In genomic region chr1:55130943-55131401, GRCm38 (mm10) we compare ENCODE assay signal across 8 mouse cellular contexts. TPM values are rescaled to one million over a fixed set of nuclear protein-coding genes. Genes with fewer than 3 reads are reported as not detected.
DNase-seq lines count a peak whose midpoint lies in the region; ATAC-seq lines count a peak whose summit lies in the region.

Gene Mob4, plus strand, starts transcription at chr1:55131231.

- no peaks in the 10 kb centered on the region for H3K27me3 ChIP-seq in hindbrain, embryonic 15.5 days

- peak within 1 kb of the TSS; percentile 99 for H3K9ac ChIP-seq in hindbrain, embryonic 15.5 days

- H3K4me1 ChIP-seq in hindbrain, embryonic 15.5 days (replicated peaks), result peaks cover 22% of the 10 kb centered on the region

- H3K4me2 ChIP-seq in hindbrain, embryonic 15.5 days, result peak within 1 kb of the TSS; percentile 70

- no peaks in the 10 kb centered on the region for H3K36me3 ChIP-seq in hindbrain, embryonic 15.5 days

- ATAC-seq in hindbrain, embryonic 15.5 days (ENCODE audit: low FRiP score, low read depth), result peak; percentile 98

- DNase-seq in R1 (ENCODE audit: low read depth, low spot score), result peak; percentile 93
- DNase-seq in cerebellum, postnatal 25 days, result peak; percentile 98 to 99
- DNase-seq in frontal cortex, postnatal 36 days (ENCODE audit: low spot score in 2 of 2), result peak; percentile 91
- peak; percentile 84 for DNase-seq in left cerebral cortex, adult 11 months (ENCODE audit: low spot score)
- DNase-seq in lung, postnatal 4 days, result peak; percentile 95 to 96
- DNase-seq in retina, postnatal 7 days (ENCODE audit: low read depth, low spot score), result peak; percentile 90
- peak; percentile 95 for DNase-seq in urinary bladder, adult 2 months (ENCODE audit: low spot score)

- H3K4me3 ChIP-seq in hindbrain, embryonic 15.5 days, result peak within 1 kb of the TSS; percentile 96

- H3K9me3 ChIP-seq in hindbrain, embryonic 15.5 days, result no peaks in the 10 kb centered on the region

- WGBS in hindbrain, embryonic 15.5 days, result under 1% methylated on average over 38 of the region's 42 CpGs

- peak within 1 kb of the TSS; percentile 97 for H3K27ac ChIP-seq in hindbrain, embryonic 15.5 days (replicated peaks)

RNA-seq across cellular contexts. Expression of gene Mob4, which starts in this region (rescaled TPM):
- polyA plus RNA-seq in hindbrain, embryonic 15.5 days (2015; fragmentation: Nextera tagmentation; extraction: Ambion mirVana), result 156 and 158 TPM in 2 replicates
- 47.7 and 50.7 TPM in 2 replicates for polyA plus RNA-seq in urinary bladder, adult 2 months (2012; rRNA removed)

Comparison
In these comparisons a context has a peak if more than half of its experiments do, and no peak if none do; other contexts are left out.
1. Peak in every context shown above with its lines: DNase-seq, ATAC-seq, H3K4me3 ChIP-seq and H3K27ac ChIP-seq.